In genomic region chr5:10088172-10088571, GRCm38 (mm10) we compare ENCODE assay signal across 6 mouse cellular contexts.
DNase-seq lines count a peak whose midpoint lies in the region; ATAC-seq and TF ChIP-seq lines count a peak whose summit lies in the region.
"Not testable (repeated sequence)": the region's sequence is repeated elsewhere in the genome, so short reads cannot be mapped to it uniquely, and the experiment has no call there.

No protein-coding gene starts in this region.

- not testable (repeated sequence) for TF ChIP-seq CTCF in brain, embryonic 14.5 days (IDR thresholded peaks at IDR 0.05; ENCODE audit: borderline replicate concordance, extremely low read depth, insufficient read depth, insufficient read length)

- not testable (repeated sequence) for H3K36me3 ChIP-seq in forebrain, embryonic 13.5 days (ENCODE audit: poor library complexity, severe bottlenecking); hindbrain, embryonic 11.5 days (ENCODE audit: control insufficient read depth, insufficient read depth, low read length); midbrain, embryonic 12.5 days; midbrain, embryonic 14.5 days (ENCODE audit: control insufficient read depth, insufficient read depth, low read length); midbrain, embryonic 16.5 days (ENCODE audit: control insufficient read depth, insufficient read depth, low read length)

- not testable (repeated sequence) for H3K4me3 ChIP-seq in forebrain, embryonic 13.5 days; hindbrain, embryonic 11.5 days (ENCODE audit: low read depth, low read length); midbrain, embryonic 12.5 days; midbrain, embryonic 14.5 days (replicated peaks; ENCODE audit: low read depth, low read length); midbrain, embryonic 16.5 days (ENCODE audit: low read depth, low read length)

- 56% methylated on average over 3 of the region's 3 CpGs for WGBS in forebrain, embryonic 13.5 days
- 68% methylated on average over 3 of the region's 3 CpGs for WGBS in hindbrain, embryonic 11.5 days
- WGBS in midbrain, embryonic 12.5 days, result 31% methylated on average over 3 of the region's 3 CpGs
- WGBS in midbrain, embryonic 14.5 days, result 13% methylated on average over 3 of the region's 3 CpGs
- WGBS in midbrain, embryonic 16.5 days, result 21% methylated on average over 3 of the region's 3 CpGs

- not testable (repeated sequence) for H3K4me1 ChIP-seq in forebrain, embryonic 13.5 days; hindbrain, embryonic 11.5 days (replicated peaks; ENCODE audit: control insufficient read depth, insufficient read depth, low read length); midbrain, embryonic 12.5 days; midbrain, embryonic 14.5 days (ENCODE audit: control insufficient read depth, insufficient read depth, low read length); midbrain, embryonic 16.5 days (ENCODE audit: control insufficient read depth, insufficient read depth, low read length)

- DNase-seq in brain, embryonic 14.5 days (ENCODE audit: low read depth), result peak; percentile 61
- not testable (repeated sequence) for DNase-seq in hindbrain, embryonic 11.5 days (ENCODE audit: low spot score)
- DNase-seq in midbrain, embryonic 14.5 days, result peak; percentile 49

- not testable (repeated sequence) for H3K27me3 ChIP-seq in forebrain, embryonic 13.5 days; hindbrain, embryonic 11.5 days (ENCODE audit: control insufficient read depth, insufficient read depth, low read length); midbrain, embryonic 12.5 days; midbrain, embryonic 14.5 days (ENCODE audit: control insufficient read depth, insufficient read depth, low read length); midbrain, embryonic 16.5 days (ENCODE audit: control insufficient read depth, insufficient read depth, low read depth, low read length)

- peak; percentile 43; the same call in 1 of the 2 replicates for ATAC-seq in forebrain, embryonic 13.5 days
- 0 out of 2 replicates have a peak, but pooled peaks have one; percentile 14 for ATAC-seq in hindbrain, embryonic 11.5 days (ENCODE audit: low FRiP score)
- peak; percentile 57 for ATAC-seq in midbrain, embryonic 12.5 days (ENCODE audit: low FRiP score, low read depth)
- ATAC-seq in midbrain, embryonic 14.5 days (ENCODE audit: low FRiP score, low TSS enrichment), result peak; percentile 72; the same call in 1 of the 2 replicates
- ATAC-seq in midbrain, embryonic 16.5 days, result peak; percentile 91

- not testable (repeated sequence) for H3K27ac ChIP-seq in forebrain, embryonic 13.5 days; hindbrain, embryonic 11.5 days (ENCODE audit: low read depth, low read length); midbrain, embryonic 12.5 days (replicated peaks); midbrain, embryonic 14.5 days (replicated peaks; ENCODE audit: low read depth, low read length); midbrain, embryonic 16.5 days (ENCODE audit: low read length)

- not testable (repeated sequence) for H3K9me3 ChIP-seq in forebrain, embryonic 13.5 days (replicated peaks); hindbrain, embryonic 11.5 days (ENCODE audit: control insufficient read depth, low read length); midbrain, embryonic 12.5 days; midbrain, embryonic 14.5 days (ENCODE audit: control insufficient read depth, low read length); midbrain, embryonic 16.5 days (replicated peaks; ENCODE audit: control insufficient read depth, low read length, poor library complexity, severe bottlenecking)

- not testable (repeated sequence) for H3K9ac ChIP-seq in forebrain, embryonic 13.5 days; hindbrain, embryonic 11.5 days (ENCODE audit: low read depth, low read length); midbrain, embryonic 12.5 days (replicated peaks); midbrain, embryonic 14.5 days (replicated peaks; ENCODE audit: low read length); midbrain, embryonic 16.5 days (ENCODE audit: low read depth, low read length)

- TF ChIP-seq POLR2A in brain, embryonic 14.5 days (IDR thresholded peaks at IDR 0.05; ENCODE audit: borderline replicate concordance, extremely low read depth, insufficient read depth, insufficient read length, poor library complexity, severe bottlenecking), result not testable (repeated sequence)

- not testable (repeated sequence) for H3K4me2 ChIP-seq in forebrain, embryonic 13.5 days; hindbrain, embryonic 11.5 days (replicated peaks; ENCODE audit: low read depth, low read length); midbrain, embryonic 12.5 days (replicated peaks); midbrain, embryonic 14.5 days (ENCODE audit: low read length); midbrain, embryonic 16.5 days (ENCODE audit: low read length)

Comparison
In these comparisons a context has a peak if more than half of its experiments do, and no peak if none do; other contexts are left out.
1. ATAC-seq: peak in every context shown above with its lines; median percentile 91 in midbrain, embryonic 16.5 days; 72 in midbrain, embryonic 14.5 days; 57 in midbrain, embryonic 12.5 days; 43 in forebrain, embryonic 13.5 days; 14 in hindbrain, embryonic 11.5 days.